Mouse (Mus musculus): ENCODE data around the gene Nipa1.
"Not testable (repeated sequence)": the region's sequence is repeated elsewhere in the genome, so short reads cannot be mapped to it uniquely, and the experiment has no call there.

Gene Nipa1
- long read RNA-seq, experiment 1, partial matches to known transcripts: 0 of 1 reads
- long read RNA-seq, experiment 1, other reads (novel, unspliced or antisense): 1 of 1 reads
- long read RNA-seq, experiment 2, transcript Nipa1-201 (5 exons, 3,183 nt): major isoform, 5 of 5 reads
- long read RNA-seq, experiment 2, partial matches to known transcripts: 0 of 5 reads
- long read RNA-seq, experiment 2, other reads (novel, unspliced or antisense): 0 of 5 reads

- intact Hi-C loops (cut with DNase I): no loop called here
Measured at GRCm38 (mm10) chr7:56019930-56020253, at the start of gene Nipa1. Nipa1 (minus strand) TSS chr7:56019954.

DNA sequence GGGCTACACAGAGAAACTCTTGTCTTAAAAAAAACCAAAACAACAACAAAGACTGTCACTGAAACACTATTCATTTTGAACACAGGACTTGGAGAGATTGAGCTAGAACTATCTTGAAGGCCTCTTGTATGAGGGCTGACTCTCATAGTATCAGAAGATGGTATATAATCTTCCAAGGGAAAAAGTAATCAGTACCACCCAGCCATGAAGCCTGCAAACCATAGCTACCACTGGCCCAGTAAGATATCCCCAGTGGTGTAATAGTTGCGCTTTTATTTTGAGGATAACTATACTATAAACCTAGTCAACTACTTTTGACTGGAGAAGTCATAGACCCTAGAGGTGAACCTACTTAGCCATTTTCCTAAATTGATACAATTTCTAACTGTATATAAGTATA, 46.9 kb upstream of the Nipa1 start:
- intact Hi-C loops (cut with DNase I): no loop called here

DNA sequence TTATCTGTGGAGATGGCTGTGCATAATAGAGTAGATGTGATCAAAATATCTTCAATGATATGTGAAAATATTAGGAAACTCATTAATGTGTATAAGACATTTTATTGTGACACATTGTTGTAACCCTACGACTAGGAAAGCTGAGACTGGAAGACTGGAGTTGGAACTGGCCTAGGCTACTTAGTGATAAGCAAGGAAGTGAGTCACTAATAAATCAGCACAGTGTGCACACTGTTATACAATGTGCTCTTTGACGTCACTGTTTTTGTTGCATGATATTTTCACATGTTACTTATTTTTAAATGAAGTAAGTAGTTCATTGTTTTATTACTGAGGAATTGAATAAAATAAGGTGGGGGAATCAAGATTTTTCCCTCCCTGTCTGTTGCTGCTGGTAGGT, 46.4 kb upstream of the Nipa1 start:
- intact Hi-C loops (cut with DNase I): no loop called here

DNA sequence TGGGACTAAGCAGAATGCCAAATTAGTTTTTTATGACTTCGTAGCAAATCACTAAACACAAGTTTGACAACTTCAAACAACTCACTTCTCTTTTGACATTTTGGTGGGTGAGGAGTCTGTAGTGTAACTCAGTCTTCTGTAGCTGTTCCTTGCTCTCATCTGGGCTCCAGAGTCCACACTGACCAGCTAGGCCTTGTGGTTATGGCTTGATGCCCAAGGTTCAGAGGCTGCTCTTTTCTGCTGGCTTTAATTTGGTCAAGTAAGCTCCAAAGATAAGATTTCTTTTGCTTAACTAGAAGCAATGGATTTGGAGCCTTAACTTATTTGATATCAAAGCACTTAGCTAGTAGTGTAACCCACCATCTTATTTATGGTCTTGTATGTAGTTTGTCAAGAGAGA, 45.1 kb upstream of the Nipa1 start:
- intact Hi-C loops (cut with DNase I): no loop called here

DNA sequence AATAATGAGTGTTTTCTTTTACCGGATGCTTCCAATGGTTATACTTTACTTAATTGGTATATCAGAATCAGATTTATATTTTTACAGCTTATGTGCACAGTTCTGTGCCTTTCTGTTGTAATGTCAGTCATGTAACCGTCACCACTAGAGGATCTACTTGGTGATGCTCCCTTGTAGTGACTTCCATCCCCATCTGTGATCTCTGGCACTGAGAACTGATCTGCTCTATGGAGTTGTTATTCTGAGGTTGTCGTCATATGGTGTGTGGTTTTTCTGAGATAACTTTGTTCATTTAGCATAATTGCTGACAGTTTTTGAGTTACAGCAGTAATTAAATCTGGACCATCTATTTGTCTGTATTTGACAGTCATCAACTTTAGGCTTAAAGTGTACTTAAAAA, 35.6 kb upstream of the Nipa1 start:
- intact Hi-C loops (cut with DNase I): no loop called here

DNA sequence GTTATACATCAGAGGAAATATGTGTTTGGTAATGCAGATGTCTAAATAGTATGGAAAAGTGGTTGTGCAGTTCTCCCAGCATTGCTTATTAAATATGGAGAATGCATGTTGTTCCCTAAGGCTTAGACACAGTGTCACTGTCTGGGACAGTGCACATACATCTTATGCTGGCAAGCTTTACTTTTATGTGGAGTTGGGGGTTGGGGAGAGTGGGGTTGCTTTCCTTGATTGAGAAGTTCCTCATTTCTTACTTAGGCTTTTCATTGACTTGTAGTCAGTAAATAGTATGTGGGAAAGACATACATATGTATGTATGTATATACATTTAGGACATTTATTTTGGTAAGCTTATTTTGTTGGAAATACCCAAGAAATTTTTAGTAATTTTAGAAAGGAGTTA, 33.2 kb upstream of the Nipa1 start:
- intact Hi-C loops (cut with DNase I): no loop called here

DNA sequence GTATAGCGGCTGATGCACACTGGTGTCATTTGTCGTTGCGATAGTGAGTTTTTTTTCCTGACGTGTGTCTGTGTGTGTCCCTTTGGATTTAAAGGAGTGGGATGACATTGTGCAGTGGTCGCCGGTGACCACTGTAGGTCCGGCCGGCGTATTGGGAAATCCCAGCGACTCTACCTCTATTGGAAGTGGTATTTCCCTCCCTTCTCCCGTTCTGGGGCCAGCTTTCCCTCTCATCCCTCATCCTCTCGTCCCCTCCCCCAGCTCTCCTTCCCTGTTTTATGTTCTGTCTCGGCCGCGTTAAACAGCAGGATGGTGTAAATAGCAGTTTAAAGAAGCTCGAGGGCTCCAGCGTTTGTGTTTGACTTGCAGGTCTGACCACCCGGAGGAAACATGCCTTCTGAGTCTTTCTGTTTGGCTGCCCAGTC, 30.7 kb upstream of the Nipa1 start:
- intact Hi-C loops (cut with DNase I): no loop called here

- intact Hi-C loops (cut with DNase I): loop anchor here (10.0 kb wide), 1 partner anchor 255 kb away; the partner anchor contains the start of gene Tubgcp5
Measured at GRCm38 (mm10) chr7:56049831-56050321, 30.1 kb upstream of the Nipa1 start, which contains the start of gene Herc2. Herc2 (plus strand) TSS chr7:56050196.

DNA sequence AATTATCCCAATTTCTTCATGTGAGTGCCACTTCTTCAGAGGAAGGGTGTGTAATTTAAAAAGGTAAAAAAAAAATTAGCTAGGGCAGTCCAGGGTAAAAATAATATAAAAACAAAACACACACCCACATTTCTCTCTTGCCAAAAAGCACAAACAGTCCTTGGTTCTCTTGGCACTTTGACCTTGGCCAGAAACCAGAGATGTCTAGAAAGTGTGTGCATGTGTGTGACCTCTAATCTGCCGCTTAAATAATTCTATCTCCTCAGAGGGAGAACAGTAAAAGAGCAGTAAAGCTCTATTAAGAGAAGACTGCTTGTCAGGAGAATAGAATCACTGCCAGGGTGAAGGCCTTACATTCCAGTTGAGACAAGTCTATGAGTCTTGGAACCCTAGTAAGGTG, 27.4 kb upstream of the Nipa1 start:
- intact Hi-C loops (cut with DNase I): loop anchor here (10.0 kb wide), 1 partner anchor 252 kb away; the partner anchor contains the start of gene Tubgcp5

DNA sequence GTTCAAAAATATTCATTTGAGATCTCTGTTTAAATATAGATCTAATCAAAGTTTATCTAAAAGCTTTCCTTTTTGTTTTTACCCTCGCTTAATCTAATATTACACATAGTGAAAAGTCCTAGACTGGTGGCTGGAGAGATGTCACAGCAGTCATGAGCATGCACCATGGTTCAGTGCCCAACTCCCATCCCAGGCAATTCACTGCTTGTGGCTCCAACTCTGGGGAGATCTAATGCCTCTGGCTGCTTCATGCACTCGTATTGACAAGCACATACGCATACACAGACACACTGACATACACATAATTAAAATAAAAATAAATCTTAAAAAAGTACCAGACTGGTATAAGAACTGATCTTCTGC, 24.5 kb upstream of the Nipa1 start:
- intact Hi-C loops (cut with DNase I): loop anchor here (5.0 to 10.0 kb wide), 2 partner anchors 57 to 249 kb away; partner anchors contain the start of gene Tubgcp5

GRCm38 (mm10) chr7:56043577-56044266, 24.0 kb upstream of the Nipa1 start:
- intact Hi-C loops (cut with DNase I): loop anchor here (5.0 to 10.0 kb wide), 2 partner anchors 56 to 249 kb away; partner anchors contain the start of gene Tubgcp5

DNA sequence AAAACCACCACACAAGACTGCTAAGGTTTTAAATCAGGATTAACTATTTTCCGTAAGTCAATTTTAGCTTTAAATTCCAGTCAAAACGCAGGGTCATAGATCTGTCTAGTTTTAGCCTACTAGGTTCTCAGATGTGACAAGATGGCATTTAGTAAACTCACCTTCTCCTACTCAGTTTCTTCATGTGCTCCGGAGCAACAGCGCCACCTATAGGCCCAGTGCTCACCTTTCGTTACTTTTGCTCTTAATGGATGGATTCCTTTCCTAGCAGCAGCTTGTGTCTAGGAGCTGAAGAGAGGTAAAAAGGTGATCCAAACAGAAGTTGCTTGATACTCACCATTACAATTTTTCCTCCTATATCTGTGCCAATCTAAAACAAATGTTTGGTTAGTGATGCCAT, 22.6 kb upstream of the Nipa1 start:
- intact Hi-C loops (cut with DNase I): loop anchor here (5.0 to 10.0 kb wide), 2 partner anchors 55 to 248 kb away; partner anchors contain the start of gene Tubgcp5

DNA sequence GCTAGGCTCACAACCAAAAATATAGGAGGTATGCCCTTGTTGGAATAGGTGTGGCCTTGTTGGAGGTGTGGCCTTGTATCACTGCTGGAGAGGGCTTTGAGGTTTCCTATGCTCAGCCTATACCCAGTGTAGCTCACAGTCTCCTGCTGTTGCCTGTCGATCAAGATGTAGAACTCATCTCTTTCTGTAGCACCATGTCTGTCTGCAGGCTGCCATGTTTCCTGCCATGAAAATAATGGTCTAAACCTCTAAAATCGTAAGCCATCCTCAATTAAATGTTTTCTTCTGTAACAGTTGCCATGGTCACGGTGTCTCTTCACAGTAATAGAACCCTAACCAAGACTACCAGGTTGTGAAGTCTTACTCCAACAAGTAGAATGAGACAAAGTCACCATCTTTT, 3.8 kb upstream of the Nipa1 start:
- intact Hi-C loops (cut with DNase I): no loop called here

- intact Hi-C loops (cut with DNase I): no loop called here
Measured at GRCm38 (mm10) chr7:56018972-56019929, 503 bp downstream of the Nipa1 start.

GRCm38 (mm10) chr7:56018446-56018971, 1.2 kb downstream of the Nipa1 start:
- intact Hi-C loops (cut with DNase I): no loop called here

GRCm38 (mm10) chr7:56017761-56018160, 2.0 kb downstream of the Nipa1 start:
- intact Hi-C loops (cut with DNase I): no loop called here

- intact Hi-C loops (cut with DNase I): no loop called here
Measured at GRCm38 (mm10) chr7:56015837-56016236, 3.9 kb downstream of the Nipa1 start.

- intact Hi-C loops (cut with DNase I): no loop called here
Measured at GRCm38 (mm10) chr7:56015172-56015571, 4.6 kb downstream of the Nipa1 start.

- intact Hi-C loops (cut with DNase I): not testable (repeated sequence)
Measured at GRCm38 (mm10) chr7:56014002-56014702, 5.6 kb downstream of the Nipa1 start.

DNA sequence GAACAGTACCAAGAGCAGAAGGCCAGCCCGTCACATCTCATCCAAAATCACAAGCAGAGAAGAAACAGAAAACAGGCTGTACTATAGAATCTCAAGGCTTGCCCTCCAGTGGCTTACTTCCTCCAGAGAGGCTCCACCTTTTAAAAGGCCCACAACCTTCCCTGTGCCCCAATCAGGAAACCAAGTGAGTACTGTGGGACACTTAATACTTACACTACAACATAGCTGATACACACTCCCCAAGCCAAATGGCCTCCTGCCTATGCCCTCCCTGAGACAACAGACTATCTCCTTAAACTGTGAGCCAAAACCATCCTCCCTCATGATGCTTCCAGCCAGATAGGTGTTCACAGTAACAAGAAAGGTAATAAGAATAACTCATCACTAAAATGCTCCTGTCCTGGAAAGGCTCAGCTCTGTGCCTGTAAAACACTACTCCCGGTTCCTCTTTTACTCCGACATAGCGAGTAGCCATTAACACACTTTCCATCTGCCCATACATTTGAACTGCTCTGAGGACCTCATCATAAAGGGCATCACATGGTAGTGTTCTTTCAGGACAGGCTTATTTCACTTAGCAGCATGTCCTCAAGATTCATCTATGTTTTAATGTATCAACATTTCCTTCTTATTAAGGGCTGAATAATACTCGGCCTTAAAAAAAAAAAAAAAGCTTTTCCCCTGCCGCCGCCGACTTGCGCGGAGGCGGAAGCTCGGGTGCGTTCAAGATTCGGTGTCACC, 6.3 kb downstream of the Nipa1 start:
- intact Hi-C loops (cut with DNase I): no loop called here

Data from adrenal gland (tissue).